Mouse (Mus musculus) forelimb bud, embryonic 11.5 days (tissue): ENCODE data around the gene Ccdc18.
A peak's percentile ranks its signal among the peaks of the same experiment; 100 is the strongest.
"Not testable (repeated sequence)": the region's sequence is repeated elsewhere in the genome, so short reads cannot be mapped to it uniquely, and the experiment has no call there.

Experiments
- DNase-seq: peaks from one replicate; pipeline ENCODE4 v3.0.0-alpha.2; 2012; ENCODE audit warnings: low read depth, low spot score

Gene Ccdc18

GRCm38 (mm10) chr5:108262722-108263121 is 130.0 kb downstream of the Ccdc18 start:
- DNase-seq, result no peak

GRCm38 (mm10) chr5:108263785-108264184 is 131.1 kb downstream of the Ccdc18 start:
- DNase-seq, result not testable (repeated sequence)

DNA sequence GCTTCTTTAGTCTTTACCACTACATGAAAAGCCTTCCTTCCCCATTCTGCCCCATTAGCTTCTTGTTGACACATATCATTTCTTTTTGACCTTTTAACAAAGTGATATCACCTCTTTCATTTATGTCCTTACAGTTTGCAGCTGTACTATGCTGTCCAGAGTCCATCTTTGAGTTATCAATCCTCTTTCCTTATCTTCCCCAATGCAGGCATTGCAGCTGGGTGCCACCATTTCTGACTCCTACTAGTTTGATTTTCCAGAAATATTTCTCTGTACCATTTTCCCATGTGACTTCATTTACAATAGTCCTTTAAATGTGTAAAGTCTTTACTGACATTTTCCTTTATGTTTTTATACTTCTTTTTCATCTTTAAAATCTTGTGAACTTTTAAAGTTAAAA is 134.3 kb downstream of the Ccdc18 start:
- no peak for DNase-seq

GRCm38 (mm10) chr5:108268127-108269062 is 135.7 kb downstream of the Ccdc18 start, which contains the start of gene Dr1:
TSS of gene Dr1 (plus strand) at chr5:108268897.
- peak; percentile 87 for DNase-seq

DNA sequence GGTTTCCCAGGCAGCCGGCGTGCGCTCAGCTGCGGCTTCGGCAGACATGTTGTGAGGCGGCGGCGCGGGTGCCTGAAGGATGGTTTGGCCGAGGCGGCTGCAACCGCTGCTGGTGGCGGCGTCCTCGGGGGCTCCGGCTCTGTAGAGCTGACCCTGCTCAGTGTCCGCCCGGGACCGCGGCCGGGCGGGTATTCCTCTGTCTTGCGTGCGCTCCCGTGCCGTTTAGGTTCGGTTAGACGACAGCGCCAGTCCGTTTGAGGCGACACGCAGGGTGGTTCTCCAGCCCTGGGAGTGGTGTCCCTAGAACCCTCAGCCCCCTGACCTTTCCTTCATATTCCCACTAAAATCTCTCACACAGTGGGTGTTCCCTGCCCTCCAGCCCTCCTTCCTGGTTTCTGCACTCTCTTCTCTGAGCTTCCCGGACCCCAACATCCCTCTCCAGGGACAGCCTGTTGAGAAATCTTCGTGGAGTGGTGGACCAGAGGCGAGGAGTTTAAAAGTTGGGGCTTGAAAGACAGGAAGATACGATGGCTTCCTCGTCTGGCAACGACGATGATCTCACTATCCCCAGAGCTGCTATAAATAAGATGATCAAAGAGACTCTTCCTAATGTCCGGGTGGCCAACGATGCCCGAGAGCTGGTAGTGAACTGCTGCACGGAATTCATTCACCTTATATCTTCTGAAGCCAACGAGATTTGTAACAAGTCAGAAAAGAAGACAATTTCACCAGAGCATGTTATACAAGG is 136.6 kb downstream of the Ccdc18 start:
- DNase-seq, result no peak

DNA sequence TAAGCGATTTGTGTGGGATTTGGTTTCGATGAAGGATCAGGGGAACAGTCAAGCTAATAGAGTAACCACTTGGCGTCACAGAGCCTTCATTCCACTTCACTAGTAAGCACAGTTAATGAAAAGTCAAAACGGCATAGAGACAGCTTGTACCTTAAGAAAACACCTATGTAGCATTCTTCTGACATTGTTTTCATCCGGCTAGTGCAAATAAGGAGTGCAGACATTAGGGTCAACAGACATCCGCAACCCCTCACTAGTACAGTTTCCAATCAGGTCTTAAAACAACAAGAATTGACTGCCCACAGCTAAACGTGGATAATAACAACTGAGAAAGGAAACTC is 137.1 kb downstream of the Ccdc18 start:
- no peak for DNase-seq

DNA sequence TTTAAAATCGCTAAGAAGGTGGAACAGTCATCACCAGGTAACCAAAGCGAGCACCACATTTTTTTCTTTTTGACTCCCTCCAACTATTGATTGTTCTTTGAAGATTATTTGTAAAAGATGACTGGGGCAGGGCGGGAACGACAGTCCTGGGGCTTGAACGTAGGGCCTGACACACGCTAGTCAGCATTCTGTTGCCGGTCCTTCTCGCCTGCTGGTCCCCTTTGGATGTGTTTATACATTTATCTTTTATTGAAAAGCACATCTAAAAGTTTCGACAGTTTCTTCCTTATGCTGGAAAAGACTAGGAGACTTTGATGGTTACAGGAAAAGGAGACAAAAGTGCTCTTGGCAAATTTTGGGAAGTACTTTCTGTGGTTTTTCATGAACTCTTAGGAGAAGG is 137.7 kb downstream of the Ccdc18 start:
- DNase-seq, result no peak

DNA sequence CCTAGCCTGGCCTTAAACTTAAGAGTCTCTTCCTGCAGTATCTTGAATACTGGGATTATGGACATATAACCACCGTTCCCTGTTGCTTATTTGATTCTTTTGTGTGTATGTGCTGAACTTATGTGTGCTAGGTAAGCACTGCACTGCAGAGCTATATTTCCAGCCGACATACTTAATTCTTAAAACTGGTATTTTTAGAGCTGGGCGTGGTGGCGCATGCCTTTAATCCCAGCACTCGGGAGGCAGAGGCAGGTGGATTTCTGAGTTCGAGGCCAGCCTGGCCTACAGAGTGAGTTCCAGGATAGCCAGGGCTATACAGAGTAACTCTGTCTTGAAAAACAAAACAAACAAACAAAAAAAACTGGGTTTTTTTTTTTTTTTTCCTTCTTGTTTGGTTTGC is 138.7 kb downstream of the Ccdc18 start:
- not testable (repeated sequence) for DNase-seq
